Mouse (Mus musculus): Measurements from ENCODE around the gene Ddx19b. TPM values are rescaled to one million over a fixed set of nuclear protein-coding genes. Genes with fewer than 3 reads are reported as not detected.

Gene Ddx19b
- total and polyA plus RNA-seq, 3 experiments = 12.6 to 14.4 (median 13.5) TPM

GRCm38 (mm10) chr8:111061688-111062071 is 30.1 kb upstream of the Ddx19b start:
- dilution Hi-C loops (cut with MboI; ENCODE audit: extremely low pct_ligation_motif_present, extremely low pct_unique_long_range_greater_than_20kb, low sequenced_read_pairs) (no loop called here), in situ Hi-C loops (cut with MboI; ENCODE audit: low pct_ligation_motif_present, low pct_unique_long_range_greater_than_20kb, low sequenced_read_pairs) (no loop called here)
- DNase-seq (ENCODE audit: extremely low read depth) = no peak
- H3K4me2 ChIP-seq (ENCODE audit: insufficient read depth, low read depth, poor library complexity, severe bottlenecking) = peak overlapping the region; percentile 72
- TF ChIP-seq MXI1 (IDR thresholded peaks at IDR 0.05; ENCODE audit: low read depth, low read length) (no peak), NRF1 (IDR thresholded peaks at IDR 0.05; ENCODE audit: low read depth, low read length) (no peak), BHLHE40 (IDR thresholded peaks at IDR 0.05; ENCODE audit: low read depth, low read length) (no peak), TCF12 (IDR thresholded peaks at IDR 0.05; ENCODE audit: low read depth, low read length) (no peak), ZC3H11A (IDR thresholded peaks at IDR 0.05; ENCODE audit: low read depth, low read length) (no peak), ELF1 (IDR thresholded peaks at IDR 0.05; ENCODE audit: low read depth, low read length) (no peak)
- H3K4me1 ChIP-seq (ENCODE audit: control insufficient read depth in 1 of 2, insufficient read depth in 2 of 2) = peaks cover 5 to 28% of the 10 kb centered on the region in 2 experiments
- H3K9ac ChIP-seq (ENCODE audit: insufficient read depth, low read depth) = peak overlapping the region; percentile 7; the same call in 1 of the 2 replicates
- no peaks in the 10 kb centered on the region for H3K9me3 ChIP-seq (replicated peaks; ENCODE audit: low read length)
- H3K79me2 ChIP-seq (replicated peaks; ENCODE audit: control insufficient read depth, extremely low read depth, insufficient read depth, poor library complexity, severe bottlenecking) = peaks cover 12% of the 10 kb centered on the region; the same call in 1 of the 2 replicates
- H3K27me3 ChIP-seq (replicated peaks) = peaks cover 26% of the 10 kb centered on the region
- no peak overlapping the region for H3K27ac ChIP-seq (ENCODE audit: insufficient read depth, low read depth)
- H3K36me3 ChIP-seq (replicated peaks in 1 of 2; ENCODE audit: control insufficient read depth in 1 of 2, insufficient read depth in 1 of 2, low read length in 1 of 2) = peaks cover 5 to 18% of the 10 kb centered on the region in 2 experiments
- peak overlapping the region; percentile 70 to 98 (median 76) for H3K4me3 ChIP-seq (replicated peaks in 1 of 3; ENCODE audit: low read depth in 2 of 3, low read length in 2 of 3, poor library complexity in 1 of 3)

GRCm38 (mm10) chr8:111058946-111059572 is 27.5 kb upstream of the Ddx19b start:
- Histone ChIP-seq H3K27me3 (replicated peaks) (peaks cover 12% of the 10 kb centered on the region), H3K27ac (ENCODE audit: insufficient read depth, low read depth) (no peak overlapping the region), H3K36me3 (replicated peaks in 1 of 2; ENCODE audit: control insufficient read depth in 1 of 2, insufficient read depth in 1 of 2, low read length in 1 of 2) (peaks cover 24 to 38% of the 10 kb centered on the region in 2 experiments), H3K79me2 (replicated peaks; ENCODE audit: control insufficient read depth, extremely low read depth, insufficient read depth, poor library complexity, severe bottlenecking) (peaks cover 15% of the 10 kb centered on the region; the same call in 1 of the 2 replicates), H3K4me1 (ENCODE audit: control insufficient read depth in 1 of 2, insufficient read depth in 2 of 2) (peaks cover 5 to 25% of the 10 kb centered on the region in 2 experiments), H3K4me3 (replicated peaks in 1 of 3; ENCODE audit: low read depth in 2 of 3, low read length in 2 of 3, poor library complexity in 1 of 3) (no peak overlapping the region), H3K4me2 (ENCODE audit: insufficient read depth, low read depth, poor library complexity, severe bottlenecking) (no peak overlapping the region), H3K9me3 (replicated peaks; ENCODE audit: low read length) (no peaks in the 10 kb centered on the region), H3K9ac (ENCODE audit: insufficient read depth, low read depth) (no peak overlapping the region)
- dilution Hi-C loops (cut with MboI; ENCODE audit: extremely low pct_ligation_motif_present, extremely low pct_unique_long_range_greater_than_20kb, low sequenced_read_pairs) = no loop called here
- TF ChIP-seq BHLHE40 (IDR thresholded peaks at IDR 0.05; ENCODE audit: low read depth, low read length) = no peak
- no peak for TF ChIP-seq IRF4 (IDR thresholded peaks at IDR 0.05; ENCODE audit: low read depth, low read length)
- DNase-seq (ENCODE audit: extremely low read depth) = no peak
- in situ Hi-C loops (cut with MboI; ENCODE audit: low pct_ligation_motif_present, low pct_unique_long_range_greater_than_20kb, low sequenced_read_pairs) = no loop called here

- dilution Hi-C loops (cut with MboI; ENCODE audit: extremely low pct_ligation_motif_present, extremely low pct_unique_long_range_greater_than_20kb, low sequenced_read_pairs) (no loop called here), in situ Hi-C loops (cut with MboI; ENCODE audit: low pct_ligation_motif_present, low pct_unique_long_range_greater_than_20kb, low sequenced_read_pairs) (no loop called here)
- Histone ChIP-seq H3K4me1 (ENCODE audit: control insufficient read depth in 1 of 2, insufficient read depth in 2 of 2) (peaks cover 5 to 25% of the 10 kb centered on the region in 2 experiments), H3K4me3 (replicated peaks in 1 of 3; ENCODE audit: low read depth in 2 of 3, low read length in 2 of 3, poor library complexity in 1 of 3) (peak overlapping the region; percentile 77 to 94 (median 79)), H3K9me3 (replicated peaks; ENCODE audit: low read length) (no peaks in the 10 kb centered on the region), H3K27me3 (replicated peaks) (peaks cover 10% of the 10 kb centered on the region), H3K79me2 (replicated peaks; ENCODE audit: control insufficient read depth, extremely low read depth, insufficient read depth, poor library complexity, severe bottlenecking) (peaks cover 15% of the 10 kb centered on the region; the same call in 1 of the 2 replicates), H3K4me2 (ENCODE audit: insufficient read depth, low read depth, poor library complexity, severe bottlenecking) (peak overlapping the region; percentile 82), H3K9ac (ENCODE audit: insufficient read depth, low read depth) (peak overlapping the region; percentile 53), H3K27ac (ENCODE audit: insufficient read depth, low read depth) (peak overlapping the region; percentile 69; the same call in 1 of the 2 replicates), H3K36me3 (replicated peaks in 1 of 2; ENCODE audit: control insufficient read depth in 1 of 2, insufficient read depth in 1 of 2, low read length in 1 of 2) (peaks cover 47 to 60% of the 10 kb centered on the region in 2 experiments)
- TF ChIP-seq MAZ (IDR thresholded peaks at IDR 0.05; ENCODE audit: low read depth, low read length) = no peak
- 0 out of 2 replicates have a peak, but pooled peaks have one; percentile 16 for TF ChIP-seq MXI1 (IDR thresholded peaks at IDR 0.05; ENCODE audit: low read depth, low read length)
- peak; percentile 2; the same call in 1 of the 2 replicates for TF ChIP-seq UBTF (IDR thresholded peaks at IDR 0.05; ENCODE audit: low read depth, low read length)
- no peak for DNase-seq (ENCODE audit: extremely low read depth)
Observed at GRCm38 (mm10) chr8:111056691-111057293, 25.2 kb upstream of the Ddx19b start.

Measured in CH12.LX (cell line).